Mouse (Mus musculus) gastrocnemius, adult 2 months (tissue): ENCODE measurements around the gene Ttc7. TPM values are rescaled to one million over a fixed set of nuclear protein-coding genes. Genes with fewer than 3 reads are reported as not detected.

Experiments
- DNase-seq: peaks from one replicate; pipeline ENCODE4 v3.0.0; 2022
- H3K27ac ChIP-seq: fragments of 200-600 bp; 2 replicates; pipeline ENCODE4 v1.8.1; 2022; ENCODE audit warnings: mild to moderate bottlenecking
- H3K4me3 ChIP-seq: fragments of 200-600 bp; 2 replicates; pipeline ENCODE4 v1.8.1; 2022; ENCODE audit warnings: mild to moderate bottlenecking, moderate library complexity
- CTCF ChIP-seq: fragments of 200-600 bp; IDR thresholded peaks from 2 replicates; pipeline ENCODE4 v1.8.1; 2022; ENCODE audit warnings: antibody characterized with exemption, mild to moderate bottlenecking, moderate library complexity
- intact Hi-C: fragments of 180-260 bp; cut with DNase I; formaldehyde crosslinking; loops from one replicate; pipeline ENCODE4 v1.15.1; 2025
- total RNA-seq, 2 experiments: library from RNA; stranded (reverse); gene quantifications; 2 replicates each; pipeline ENCODE4 v1.2.3; 2021

Gene Ttc7
- total RNA-seq, 2 experiments from 2014 or later = 8.9 to 15.9 TPM

DNA sequence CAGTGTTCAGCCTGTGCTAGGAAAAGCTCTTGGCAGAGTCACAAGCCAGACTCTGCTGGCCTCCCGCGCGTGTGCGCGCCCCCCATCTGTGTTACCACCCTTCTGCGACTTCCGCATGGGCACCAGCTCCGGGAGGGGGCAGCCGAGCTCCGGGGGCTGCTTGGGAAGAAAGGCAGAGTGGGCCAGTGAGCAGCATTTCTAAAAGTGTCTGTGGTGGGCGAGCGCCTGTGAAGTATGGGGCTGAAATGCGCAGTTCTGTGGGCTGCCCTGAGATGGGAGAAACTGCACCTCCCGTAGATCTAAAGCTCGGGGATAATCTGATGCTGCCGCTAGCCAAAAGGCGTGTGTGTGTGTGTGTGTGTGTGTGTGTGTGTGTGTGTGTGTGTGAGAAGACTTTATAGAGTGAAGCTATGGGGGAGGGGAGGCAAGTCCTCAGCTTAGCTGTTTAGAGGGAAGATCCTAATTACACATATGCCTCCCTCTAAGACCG lies 86.6 kb downstream of the Ttc7 start:
- no peak for DNase-seq
- TF ChIP-seq CTCF = no peak
- intact Hi-C loops = no loop called here

DNA sequence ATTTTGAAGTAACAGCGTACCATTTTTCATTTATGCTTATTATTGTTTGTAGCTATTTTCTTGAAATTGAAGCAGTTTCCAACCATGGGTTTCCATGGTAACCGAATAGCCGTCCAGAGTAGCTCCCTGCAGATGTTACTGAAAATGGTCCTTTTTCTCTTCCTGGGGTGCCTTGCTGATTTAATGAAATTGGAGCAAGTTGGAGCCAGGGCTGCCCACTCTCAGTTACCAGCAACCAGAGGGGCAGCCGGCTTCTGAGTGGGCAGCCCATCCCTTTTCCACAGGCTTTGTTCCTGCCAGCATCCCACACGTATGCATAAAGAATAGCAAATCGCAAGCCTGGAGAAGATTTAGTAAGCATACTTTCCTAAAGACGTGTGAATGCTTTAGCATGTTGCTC lies 89.5 kb downstream of the Ttc7 start:
- no peak for TF ChIP-seq CTCF
- intact Hi-C loops = no loop called here
- no peak for DNase-seq
- H3K27ac ChIP-seq = peak overlapping the region; percentile 56
- no peak overlapping the region for H3K4me3 ChIP-seq

More for the DNA sequence above, 86.6 kb downstream of the Ttc7 start:
- no peak overlapping the region for H3K4me3 ChIP-seq
- peak overlapping the region; percentile 91 for H3K27ac ChIP-seq

DNA sequence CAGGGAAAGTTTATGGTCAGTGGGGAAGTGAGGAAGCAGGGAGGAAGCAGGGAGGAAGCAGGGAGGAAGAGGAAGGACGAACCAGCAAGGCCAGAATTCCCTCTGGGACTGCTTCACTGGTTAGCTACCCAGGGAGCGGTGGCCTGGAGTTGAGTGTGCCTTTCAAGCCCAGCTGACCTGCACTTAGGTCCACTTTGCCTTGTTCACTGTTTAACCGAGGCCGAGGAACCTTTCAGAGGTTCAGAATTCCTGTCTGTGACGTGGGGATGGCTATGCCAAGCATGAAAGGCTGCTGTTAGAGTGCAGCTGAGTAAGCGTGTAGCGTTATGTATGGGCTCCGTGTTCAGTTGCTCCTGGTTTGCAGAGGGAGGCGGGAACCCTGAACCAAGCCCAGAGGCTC lies 90.6 kb downstream of the Ttc7 start:
- no peak for TF ChIP-seq CTCF
- DNase-seq = no peak
- Histone ChIP-seq H3K27ac (peak overlapping the region; percentile 40), H3K4me3 (no peak overlapping the region)
- intact Hi-C loops = no loop called here

DNA sequence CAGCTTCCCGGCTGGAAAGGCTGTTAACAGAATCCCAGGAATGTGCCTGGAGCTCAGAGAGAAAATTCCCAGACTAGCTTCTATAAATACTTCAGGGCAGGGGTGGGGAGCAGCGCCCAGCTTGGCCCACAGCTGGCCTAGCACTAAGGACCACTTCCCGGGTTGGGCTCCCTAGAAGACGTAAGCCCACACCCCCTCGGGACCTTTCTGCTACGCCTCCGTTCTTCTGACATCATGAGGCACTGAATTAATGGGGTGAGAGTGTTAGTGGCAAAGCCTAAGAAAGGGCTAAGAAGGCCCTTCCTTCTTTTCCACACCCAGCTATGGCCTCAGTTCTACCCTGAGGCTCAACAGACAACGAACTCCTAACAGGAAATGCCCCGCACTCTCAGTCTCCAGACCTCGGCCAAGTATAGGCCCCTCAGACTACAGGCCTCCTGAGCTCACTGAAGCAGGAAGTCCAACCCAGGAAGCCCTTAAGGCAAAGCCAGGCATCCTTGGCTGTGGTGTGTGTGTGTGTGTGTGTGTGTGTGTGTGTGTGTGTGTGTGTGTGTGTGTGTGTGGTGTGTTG lies 93.3 kb downstream of the Ttc7 start:
- DNase-seq = peak; percentile 65
- Histone ChIP-seq H3K27ac (peak overlapping the region; percentile 93), H3K4me3 (peak overlapping the region; percentile 53)
- no peak for TF ChIP-seq CTCF
- intact Hi-C loops = loop anchor here (1.0 to 2.0 kb wide), 2 partner anchors 23 to 60 kb away; no protein-coding TSS in a partner anchor

DNA sequence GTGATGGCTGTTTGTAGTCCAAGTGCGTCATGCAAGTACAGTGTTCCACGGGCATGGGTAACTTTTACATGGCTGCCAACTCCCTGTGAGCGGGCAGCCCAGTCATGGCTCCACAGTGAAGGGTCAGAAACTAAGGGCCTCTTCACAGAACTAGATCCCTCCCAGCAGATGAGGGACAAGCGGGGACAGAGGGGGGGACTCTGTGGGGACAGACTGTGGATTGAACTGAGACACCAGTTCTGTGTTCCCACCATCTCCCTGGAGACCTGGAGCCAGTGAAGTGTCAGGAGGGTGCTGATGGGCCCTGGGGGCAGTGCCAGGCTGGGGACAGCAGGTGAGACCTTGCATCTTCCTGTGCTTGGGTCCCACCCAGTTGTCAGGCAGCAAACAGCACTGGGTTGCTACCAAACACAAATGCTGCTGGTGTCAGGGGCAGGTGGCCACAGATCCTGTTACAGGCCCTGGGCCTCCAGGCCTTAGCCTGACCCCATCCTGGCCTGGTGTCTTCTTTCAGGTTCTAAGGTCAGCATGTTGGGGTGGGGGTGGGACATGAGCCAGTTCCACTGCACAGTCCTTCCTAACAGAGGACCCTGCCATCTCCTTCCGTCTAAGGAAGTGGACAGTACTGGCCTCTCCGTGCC lies 94.3 kb downstream of the Ttc7 start:
- H3K27ac ChIP-seq = peak overlapping the region; percentile 93
- DNase-seq = peak; percentile 91
- intact Hi-C loops = loop anchor here (1.0 to 2.0 kb wide), 3 partner anchors 24 to 70 kb away; no protein-coding TSS in a partner anchor
- peak overlapping the region; percentile 43 for H3K4me3 ChIP-seq
- TF ChIP-seq CTCF = no peak

DNA sequence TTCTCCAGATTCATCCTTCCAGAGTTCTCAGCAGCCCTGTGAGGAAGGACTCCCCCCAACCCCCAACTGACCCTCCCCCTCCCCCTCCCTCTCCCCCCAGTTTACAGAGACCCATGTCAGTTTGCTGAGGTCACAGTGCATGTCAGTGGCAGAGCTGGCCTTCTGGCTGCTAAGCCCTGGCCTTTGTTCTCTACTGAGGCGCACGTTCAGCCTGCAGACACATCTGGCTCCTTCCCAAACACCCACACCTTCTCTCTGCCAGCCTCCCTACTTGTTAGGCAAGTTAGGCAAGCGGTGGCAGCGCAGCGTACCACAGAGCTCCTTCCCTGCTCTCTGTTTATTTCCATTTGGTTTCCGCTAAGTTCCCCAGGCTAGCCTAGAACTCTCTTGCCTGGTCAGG lies 94.8 kb downstream of the Ttc7 start:
- intact Hi-C loops = loop anchor here (1.0 to 2.0 kb wide), 2 partner anchors 25 to 70 kb away; no protein-coding TSS in a partner anchor
- H3K4me3 ChIP-seq = peak overlapping the region; percentile 43
- H3K27ac ChIP-seq = peak overlapping the region; percentile 93
- TF ChIP-seq CTCF = no peak
- peak; percentile 63 for DNase-seq

DNA sequence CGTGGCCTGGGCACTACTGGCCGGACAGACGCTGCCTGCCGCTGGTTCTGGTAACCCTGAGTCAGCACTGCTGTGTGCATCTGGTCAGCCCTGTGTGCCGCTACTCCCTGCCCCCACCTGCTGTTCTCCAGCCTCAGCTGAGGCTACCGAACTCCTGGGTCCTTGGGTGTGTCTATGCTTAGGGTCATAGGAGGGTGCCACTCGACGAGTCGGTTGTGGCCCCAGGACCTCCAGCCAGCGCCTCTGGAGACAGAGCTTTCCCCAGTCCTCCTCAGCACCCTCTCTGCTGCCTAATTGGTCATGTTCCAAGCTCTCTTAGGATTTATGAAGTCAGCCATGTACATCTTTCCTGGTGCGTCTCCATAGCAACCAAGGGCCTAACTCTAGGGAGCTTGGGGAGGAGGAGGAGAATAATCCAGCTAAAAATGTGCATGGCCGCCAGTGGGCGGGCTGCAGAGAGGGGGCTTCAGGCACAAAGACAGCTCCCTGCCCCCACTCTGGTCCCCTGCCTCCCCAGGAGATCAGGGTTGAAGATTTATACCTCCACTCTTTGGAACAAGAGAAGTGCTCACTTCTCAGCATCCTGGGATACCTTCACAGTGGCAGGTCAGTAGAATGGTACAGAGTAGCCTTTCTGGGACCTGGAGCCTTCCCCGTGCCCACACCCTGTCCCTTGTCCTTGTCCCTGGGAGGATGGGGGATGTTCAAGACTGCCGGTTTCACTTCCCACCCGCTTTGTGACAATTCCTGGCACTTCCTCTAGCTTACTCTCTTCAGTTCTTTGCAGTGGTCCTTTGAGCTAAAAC lies 95.9 kb downstream of the Ttc7 start:
- intact Hi-C loops = no loop called here
- DNase-seq = peak; percentile 83
- peak overlapping the region; percentile 93 for H3K27ac ChIP-seq
- peak overlapping the region; percentile 43 for H3K4me3 ChIP-seq
- no peak for TF ChIP-seq CTCF

DNA sequence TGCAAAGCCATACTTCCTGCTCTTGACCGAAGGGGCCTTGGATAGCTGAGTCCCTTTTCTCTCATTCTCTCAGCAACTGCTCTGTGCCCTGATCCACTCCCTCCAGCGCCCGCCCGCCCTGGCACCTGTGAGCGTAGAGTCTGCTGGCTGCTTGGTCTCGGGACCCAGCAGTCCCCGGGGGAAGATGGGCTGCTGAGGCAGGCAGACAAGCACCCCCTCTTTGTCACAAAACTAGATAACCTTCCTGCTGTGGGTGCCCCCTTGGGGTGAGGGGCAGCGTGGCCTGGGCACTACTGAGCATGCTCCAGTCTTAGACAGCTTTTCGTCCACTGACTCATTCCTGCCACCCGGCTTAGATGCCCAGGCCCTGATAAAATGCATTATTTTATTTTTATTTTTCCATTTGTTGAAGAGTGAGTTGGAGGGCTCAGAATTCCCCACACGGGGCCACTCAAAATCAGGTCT lies 96.5 kb downstream of the Ttc7 start:
- no peak overlapping the region for H3K4me3 ChIP-seq
- H3K27ac ChIP-seq = peak overlapping the region; percentile 93
- DNase-seq = peak; percentile 54
- TF ChIP-seq CTCF = no peak
- intact Hi-C loops = no loop called here

DNA sequence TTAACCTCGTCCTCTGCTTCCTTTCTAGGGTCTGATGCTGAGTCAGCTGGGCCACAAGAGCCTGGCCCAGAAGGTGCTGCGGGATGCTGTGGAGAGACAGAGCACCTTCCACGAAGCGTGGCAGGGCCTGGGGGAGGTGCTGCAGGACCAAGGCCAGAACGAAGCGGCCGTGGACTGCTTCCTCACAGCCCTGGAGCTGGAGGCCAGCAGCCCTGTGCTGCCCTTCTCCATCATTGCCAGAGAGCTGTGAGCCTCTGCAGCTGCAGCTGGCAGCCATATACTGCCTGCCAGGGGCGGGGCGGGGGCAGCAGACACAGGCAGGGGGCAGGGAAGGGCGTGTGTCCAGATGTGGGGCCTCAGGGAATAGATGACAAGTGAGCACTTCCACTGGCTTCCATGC lies 97.1 kb downstream of the Ttc7 start:
- no peak for TF ChIP-seq CTCF
- intact Hi-C loops = no loop called here
- Histone ChIP-seq H3K27ac (peak overlapping the region; percentile 93), H3K4me3 (no peak overlapping the region)
- peak; percentile 73 for DNase-seq

DNA sequence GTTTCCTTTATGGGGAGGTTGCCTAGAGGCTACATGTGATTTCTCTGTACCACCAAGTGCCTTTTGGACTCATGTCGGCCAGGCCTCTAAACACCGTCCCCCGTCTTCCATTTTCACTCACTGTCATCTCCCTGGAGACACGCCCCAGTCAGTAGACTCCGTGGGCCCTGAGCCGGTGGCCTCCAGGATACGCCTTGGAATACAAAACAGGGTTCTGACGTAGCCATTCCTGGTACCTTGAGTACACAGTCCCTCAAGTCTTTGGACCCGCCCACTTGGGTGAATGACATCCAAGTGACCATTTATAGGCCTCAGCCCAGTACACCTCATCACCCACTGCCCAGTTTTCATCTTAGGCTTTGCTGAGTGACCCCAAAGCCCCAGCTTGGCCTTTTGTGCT lies 98.0 kb downstream of the Ttc7 start:
- Histone ChIP-seq H3K4me3 (no peak overlapping the region), H3K27ac (peak overlapping the region; percentile 93)
- no peak for TF ChIP-seq CTCF
- intact Hi-C loops = no loop called here
- DNase-seq = peak; percentile 21

DNA sequence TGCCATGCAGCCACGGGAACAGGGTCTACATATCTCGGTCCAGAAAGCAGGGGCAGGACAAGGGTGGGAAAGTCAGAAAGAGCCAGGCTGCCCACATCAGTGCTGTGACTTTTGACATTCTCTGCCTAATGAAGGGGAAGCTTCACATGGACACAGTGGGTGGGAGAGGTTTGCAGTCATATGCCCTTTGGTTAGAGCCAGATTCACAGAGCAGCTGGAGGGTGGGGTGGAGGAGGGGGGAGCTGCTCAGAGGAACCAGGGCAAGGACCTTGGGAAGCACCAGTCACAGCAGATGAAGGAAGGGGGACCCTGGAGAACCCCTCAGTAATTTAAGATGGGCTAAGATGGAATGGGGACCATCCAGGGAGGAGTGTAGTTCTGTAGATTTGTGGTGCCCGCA lies 103.1 kb downstream of the Ttc7 start:
- intact Hi-C loops = no loop called here
- Histone ChIP-seq H3K4me3 (no peak overlapping the region), H3K27ac (peak overlapping the region; percentile 43; the same call in 1 of the 2 replicates)
- DNase-seq = no peak
- TF ChIP-seq CTCF = no peak

DNA sequence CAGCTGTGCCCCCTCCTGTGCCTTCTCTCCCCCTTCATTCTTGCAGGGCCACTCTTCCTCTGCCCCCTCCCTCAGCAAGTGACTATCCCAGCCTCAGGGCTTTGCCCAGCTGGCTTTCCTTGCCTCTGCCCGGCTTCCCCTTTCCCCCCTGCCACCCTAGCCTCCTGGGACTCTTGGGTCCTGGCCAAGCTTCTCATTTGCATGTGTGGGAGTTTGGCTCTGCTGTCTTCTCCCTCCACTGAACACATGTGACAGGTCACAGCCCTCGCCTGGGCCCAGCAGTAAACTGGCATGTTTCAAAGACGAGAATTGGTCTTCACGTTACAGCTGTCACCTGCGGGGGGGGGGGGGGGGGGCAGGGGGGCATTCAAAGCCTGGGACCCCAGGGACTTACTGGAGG lies 104.4 kb downstream of the Ttc7 start:
- Histone ChIP-seq H3K4me3 (no peak overlapping the region), H3K27ac (peak overlapping the region; percentile 48)
- no peak for TF ChIP-seq CTCF
- intact Hi-C loops = no loop called here
- peak; percentile 63 for DNase-seq

DNA sequence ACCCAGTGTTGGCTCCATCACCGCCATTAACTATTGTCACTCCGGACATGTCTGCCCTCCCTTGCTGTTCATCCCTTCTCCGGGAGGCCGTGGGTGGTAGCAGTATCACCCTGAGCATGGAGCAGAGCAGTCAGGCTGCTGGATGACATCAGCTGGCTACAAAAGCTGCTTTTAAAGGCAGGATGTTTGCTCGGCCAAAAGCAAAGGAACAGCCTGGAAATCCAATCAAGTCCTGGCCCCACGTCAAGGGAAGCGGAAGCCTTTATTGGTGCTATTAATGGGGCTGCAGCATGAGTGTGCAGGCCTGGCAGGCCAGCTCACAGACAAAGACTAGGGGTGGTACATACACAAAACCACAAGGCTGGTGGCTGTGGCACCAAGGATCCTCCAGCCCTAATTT lies 108.6 kb downstream of the Ttc7 start:
- peak overlapping the region; percentile 80 for H3K27ac ChIP-seq
- TF ChIP-seq CTCF = no peak
- intact Hi-C loops = no loop called here
- DNase-seq = peak; percentile 72
- H3K4me3 ChIP-seq = no peak overlapping the region
